Mouse (Mus musculus): ENCODE results near the gene Stk32c.

DNA sequence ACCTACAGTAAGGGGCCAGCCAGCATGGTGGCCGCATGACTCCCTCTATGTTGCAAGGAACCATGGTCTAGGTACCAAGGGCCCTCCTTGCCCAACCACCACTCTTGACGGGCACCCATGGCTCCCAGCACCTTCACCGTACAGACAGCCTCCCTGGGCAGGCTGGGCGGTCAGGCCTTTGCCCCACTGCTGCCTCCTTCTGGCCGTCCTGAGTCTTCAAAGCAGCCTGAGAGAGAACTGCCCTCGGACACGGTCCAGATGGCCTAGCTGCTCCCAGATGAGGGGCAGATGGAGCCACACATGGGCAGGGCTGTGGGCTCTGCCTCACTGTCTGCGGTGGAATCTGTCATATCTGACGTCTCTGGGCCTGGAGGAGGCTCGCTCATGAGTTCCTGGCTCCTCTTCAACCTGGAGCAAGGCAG, 109.1 kb downstream of the Stk32c start:
- TF ChIP-seq CTCF (conservative IDR thresholded peaks at IDR 0.05; ENCODE audit: low read length) (peak; percentile 16; the same call in 1 of the 2 replicates), POU5F1 (IDR thresholded peaks at IDR 0.05; ENCODE audit: borderline replicate concordance, low read length) (no peak)
